Comparison of ENCODE assay signal across 9 mouse cellular contexts in the genomic region with DNA sequence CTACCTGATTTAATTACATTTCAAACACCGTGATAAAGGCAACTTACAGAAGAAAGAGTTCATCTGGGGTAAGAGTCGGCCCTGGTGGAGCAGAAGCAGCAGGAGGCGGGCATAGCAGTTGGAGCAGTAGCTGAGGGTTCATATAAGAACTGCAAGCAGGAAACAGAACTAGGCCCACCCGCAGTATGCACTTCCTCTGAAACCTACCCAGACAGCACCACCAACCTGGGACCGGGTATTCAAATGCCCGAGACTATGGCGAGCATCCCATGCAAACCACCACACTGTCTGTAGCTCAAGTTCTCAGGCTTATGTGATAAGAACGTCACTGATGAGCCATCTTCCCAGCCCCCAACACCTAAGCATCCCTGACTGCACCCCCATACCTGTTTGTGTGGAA.
"Had no signal": no experiment of that assay in that cellular context is flagged by ENCODE, and none has a peak within 500 bp of the region (broad histone marks: within the 10 kb centered on the region; RNA-seq: fewer than 3 reads in every experiment).

No protein-coding gene starts in this region.

- H3K4me3 ChIP-seq: limb, embryonic 13.5 days; liver, embryonic 13.5 days had no signal

- H3K27ac ChIP-seq: limb, embryonic 13.5 days; liver, embryonic 13.5 days had no signal

- H3K27me3 ChIP-seq: limb, embryonic 13.5 days; liver, embryonic 13.5 days had no signal

- H3K4me1 ChIP-seq: limb, embryonic 13.5 days; liver, embryonic 13.5 days had no signal

- ATAC-seq: midbrain, embryonic 16.5 days had no signal

- DNase-seq: kidney, adult 11 months; kidney, postnatal 10 days; left cerebral cortex, postnatal 4 days; liver, embryonic 13.5 days; lung, adult 18-20 months; thymus, adult 18-20 months; thymus, postnatal 14 days had no signal
